Mouse (Mus musculus) liver, embryonic 14.5 days (tissue): ENCODE measurements around the gene Pknox2.

Experiments used
- CTCF ChIP-seq: IDR thresholded peaks from 2 replicates; pipeline ENCODE4 v1.5.1; 2016; ENCODE audit warnings: antibody characterized with exemption, low read depth, control low read depth
- EP300 ChIP-seq: IDR thresholded peaks from 2 replicates; pipeline ENCODE4 v1.6.1; 2016; ENCODE audit warnings: antibody characterized with exemption, low read depth

DNA sequence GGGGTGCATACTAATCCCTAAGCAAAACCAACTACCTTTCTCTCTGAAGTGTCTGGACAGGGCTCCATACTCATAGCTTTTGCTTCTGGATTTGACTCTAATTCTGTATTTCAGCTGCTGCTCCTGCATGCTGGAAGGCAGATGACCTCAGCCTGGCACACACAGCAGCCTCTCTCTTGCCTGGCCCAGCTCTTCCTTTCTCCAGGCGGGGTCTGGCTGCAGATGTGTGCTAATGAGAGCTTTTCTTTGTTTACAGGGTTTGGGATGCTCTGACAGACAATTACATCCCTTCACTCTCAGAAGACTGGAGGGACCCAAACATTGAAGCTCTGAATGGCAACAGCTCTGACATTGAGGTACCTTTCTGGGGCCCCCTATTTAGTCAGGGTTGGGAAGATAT, 297.1 kb downstream of the Pknox2 start:
- TF ChIP-seq CTCF (no peak), EP300 (no peak)
